Mouse (Mus musculus) liver, adult 2 months (tissue): ENCODE results near the gene Fam161b. TPM values are rescaled to one million over a fixed set of nuclear protein-coding genes. Genes with fewer than 3 reads are reported as not detected.
A peak's percentile ranks its signal among the peaks of the same experiment; 100 is the strongest.

ENCODE experiments used
- DNase-seq: peaks from one replicate; pipeline ENCODE4 v3.0.0-alpha.2; 2011; ENCODE audit warnings: low read depth, low spot score; ENCODE audit errors: extremely low read depth
- H3K27ac ChIP-seq: fragments of 200-500 bp; replicated peaks from 2 replicates; pipeline ENCODE4 v1.5.1; 2012; ENCODE audit warnings: low read depth, mild to moderate bottlenecking, control low read depth, inconsistent platforms, low read length; ENCODE audit not compliant: insufficient read depth
- H3K27me3 ChIP-seq: fragments of 200-500 bp; 2 replicates; pipeline ENCODE4 v1.6.1; 2012; ENCODE audit warnings: mild to moderate bottlenecking, moderate library complexity, low read length, inconsistent platforms; ENCODE audit not compliant: control insufficient read depth, insufficient read depth
- H3K36me3 ChIP-seq: fragments of 200-500 bp; 2 replicates; pipeline ENCODE4 v1.6.1; 2012; ENCODE audit warnings: low read length, inconsistent platforms; ENCODE audit not compliant: control insufficient read depth, insufficient read depth
- H3K4me1 ChIP-seq: fragments of 200-500 bp; 2 replicates; pipeline ENCODE4 v1.6.1; 2011; ENCODE audit warnings: low read length; ENCODE audit not compliant: control insufficient read depth, insufficient read depth
- H3K4me3 ChIP-seq: fragments of 200-500 bp; 2 replicates; pipeline ENCODE4 v1.5.1; 2011; ENCODE audit warnings: low read depth, mild to moderate bottlenecking, control low read depth, low read length, moderate library complexity; ENCODE audit not compliant: insufficient read depth
- H3K79me2 ChIP-seq: fragments of 200-500 bp; 2 replicates; pipeline ENCODE4 v1.6.1; 2012; ENCODE audit warnings: inconsistent platforms, mild to moderate bottlenecking, low read length, moderate library complexity; ENCODE audit not compliant: control insufficient read depth, insufficient read depth
- H3K9ac ChIP-seq: fragments of 200-500 bp; 2 replicates; pipeline ENCODE4 v1.6.1; 2012; ENCODE audit warnings: low read depth, mild to moderate bottlenecking, control low read depth, inconsistent platforms, low read length
- CTCF ChIP-seq: fragments of 200-500 bp; IDR thresholded peaks from 2 replicates; pipeline ENCODE4 v1.5.1; 2011; ENCODE audit warnings: low read depth, low read length, control low read depth
- POLR2A ChIP-seq: fragments of 200-500 bp; IDR thresholded peaks from 2 replicates; pipeline ENCODE4 v1.6.1; 2011; ENCODE audit warnings: low read length, control low read depth; ENCODE audit not compliant: insufficient read depth; ENCODE audit errors: extremely low read depth
- WGBS: fragments of 180-500 bp; shearing (Covaris S2); methylation state at CpG from one replicate; pipeline ENCODE4 v1.1.7; 2018; 5-methylcytosine and 5-hydroxymethylcytosine counted together
- polyA plus RNA-seq: library from polyadenylated mRNA; depleted of rRNA; stranded (reverse); fragments of >200 nt; gene quantifications from 2 replicates; pipeline ENCODE4 v1.2.3, GENCODE M21; 2012
- total RNA-seq: library from RNA; depleted of rRNA; stranded (reverse); fragments of >200 nt; gene quantifications from 2 replicates; pipeline ENCODE4 v1.2.3, GENCODE M21; 2014

Fam161b gene
- total and polyA plus RNA-seq, 2 experiments, result 0.09 to 0.15 TPM

DNA sequence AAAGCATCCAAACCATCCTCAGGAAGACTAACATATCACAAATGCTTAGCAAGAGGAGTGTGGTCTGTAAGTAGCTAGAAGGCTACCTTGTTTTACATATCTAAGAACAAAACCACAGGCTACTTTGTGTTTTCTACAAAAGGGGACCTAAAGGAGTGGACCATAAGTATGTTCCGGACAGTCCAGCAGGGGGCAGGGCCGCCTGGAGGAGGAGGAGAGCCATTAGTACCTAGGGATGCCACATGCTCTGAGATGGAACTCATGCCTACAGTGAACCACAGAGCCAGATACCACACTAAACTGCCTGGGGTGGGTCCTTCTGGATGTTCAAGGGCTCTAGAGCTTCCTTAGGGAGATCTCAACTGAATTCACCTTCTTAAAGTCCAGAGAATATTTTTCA, 14.4 kb downstream of the Fam161b start:
- H3K27me3 ChIP-seq, result no peaks in the 10 kb centered on the region
- peak; percentile 21 for DNase-seq
- H3K4me3 ChIP-seq, result no peak overlapping the region
- WGBS, result 54% methylated on average over 2 of the region's 2 CpGs
- no peaks in the 10 kb centered on the region for H3K79me2 ChIP-seq
- H3K27ac ChIP-seq, result no peak overlapping the region
- peaks cover 15% of the 10 kb centered on the region for H3K36me3 ChIP-seq
- no peaks in the 10 kb centered on the region for H3K4me1 ChIP-seq
- H3K9ac ChIP-seq, result no peak overlapping the region
- TF ChIP-seq POLR2A (no peak), CTCF (peak; percentile 80)

DNA sequence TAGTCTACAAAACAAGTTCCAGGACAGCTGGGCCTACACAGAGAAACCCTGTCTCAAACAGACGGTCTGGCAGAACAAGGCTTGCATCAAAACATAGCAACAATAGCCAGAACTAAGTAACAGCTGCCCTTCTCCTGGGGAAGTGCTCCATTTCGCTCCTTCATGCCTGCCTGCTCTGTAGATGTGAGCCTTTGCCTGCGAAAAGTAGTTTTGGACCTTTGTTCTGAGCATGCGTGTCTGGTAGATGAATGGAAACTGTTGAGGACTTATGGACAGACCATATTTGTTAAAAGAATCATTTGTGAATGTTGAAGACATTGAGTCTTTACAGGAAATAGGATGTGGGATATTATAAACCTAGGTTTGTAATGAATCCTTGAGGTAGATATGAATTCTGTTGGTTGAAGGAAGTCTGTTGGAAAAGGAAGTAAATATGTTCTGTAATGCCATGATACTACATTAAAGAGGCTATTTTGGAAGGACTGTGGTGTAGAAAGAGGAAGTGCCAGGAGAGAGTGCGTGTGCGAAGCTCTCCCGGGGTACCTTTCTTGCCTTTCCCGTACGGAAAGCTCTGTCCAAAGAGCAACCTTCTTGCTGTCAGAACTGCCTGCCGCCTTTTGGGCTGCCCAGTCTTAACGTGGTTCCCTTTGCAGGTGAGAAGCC, 24.5 kb downstream of the Fam161b start:
- Histone ChIP-seq H3K4me1 (no peaks in the 10 kb centered on the region), H3K27me3 (no peaks in the 10 kb centered on the region), H3K27ac (no peak overlapping the region), H3K79me2 (no peaks in the 10 kb centered on the region), H3K36me3 (peaks cover 65% of the 10 kb centered on the region), H3K9ac (no peak overlapping the region), H3K4me3 (no peak overlapping the region)
- no peak for DNase-seq
- no peak for TF ChIP-seq POLR2A
- no peak for TF ChIP-seq CTCF
- 92% methylated on average over 11 of the region's 11 CpGs for WGBS

GRCm38 (mm10) chr12:84327111-84327512, 34.5 kb downstream of the Fam161b start:
- peaks cover 14% of the 10 kb centered on the region; the same call in 1 of the 2 replicates for H3K4me1 ChIP-seq
- no peak overlapping the region for H3K9ac ChIP-seq
- H3K36me3 ChIP-seq, result peaks cover 47% of the 10 kb centered on the region
- peaks cover 7% of the 10 kb centered on the region for H3K79me2 ChIP-seq
- WGBS, result 35% methylated on average over 4 of the region's 4 CpGs
- TF ChIP-seq CTCF, result no peak
- no peak for TF ChIP-seq POLR2A
- H3K27me3 ChIP-seq, result no peaks in the 10 kb centered on the region
- peak; percentile 38 for DNase-seq
- no peak overlapping the region for H3K4me3 ChIP-seq
- 0 out of 2 replicates have a peak overlapping the region, but pooled peaks have one; percentile 27 for H3K27ac ChIP-seq

- TF ChIP-seq POLR2A (peak; percentile 42; the same call in 1 of the 2 replicates), CTCF (no peak; the same call in 1 of the 2 replicates)
- peaks cover 13% of the 10 kb centered on the region; the same call in 1 of the 2 replicates for H3K79me2 ChIP-seq
- no peaks in the 10 kb centered on the region for H3K27me3 ChIP-seq
- peak within 1 kb of the TSS; percentile 95 for H3K27ac ChIP-seq
- peak within 1 kb of the TSS; percentile 91 for H3K9ac ChIP-seq
- H3K36me3 ChIP-seq, result peaks cover 7% of the 10 kb centered on the region; the same call in 1 of the 2 replicates
- H3K4me1 ChIP-seq, result peaks cover 3% of the 10 kb centered on the region
- under 1% methylated on average over 77 of the region's 77 CpGs for WGBS
- peak; percentile 80 for DNase-seq
- H3K4me3 ChIP-seq, result peak within 1 kb of the TSS; percentile 90
Measured at GRCm38 (mm10) chr12:84316721-84317621, 44.7 kb downstream of the Fam161b start, which contains the start of gene Zfp410. Gene Zfp410 (plus strand): TSS chr12:84316852.

GRCm38 (mm10) chr12:84316006-84316405, 45.6 kb downstream of the Fam161b start:
- peaks cover 11% of the 10 kb centered on the region; the same call in 1 of the 2 replicates for H3K79me2 ChIP-seq
- H3K27ac ChIP-seq, result peak overlapping the region; percentile 95
- peak; percentile 48 for DNase-seq
- H3K9ac ChIP-seq, result peak overlapping the region; percentile 91
- H3K4me3 ChIP-seq, result peak overlapping the region; percentile 90
- H3K36me3 ChIP-seq, result peaks cover 7% of the 10 kb centered on the region; the same call in 1 of the 2 replicates
- H3K27me3 ChIP-seq, result no peaks in the 10 kb centered on the region
- WGBS, result 19% methylated on average over 7 of the region's 7 CpGs
- H3K4me1 ChIP-seq, result peaks cover 3% of the 10 kb centered on the region
- TF ChIP-seq CTCF, result no peak
- TF ChIP-seq POLR2A, result no peak
